Mouse (Mus musculus) midbrain, postnatal 0 days (tissue): ENCODE results near the gene Gm17555. TPM values are rescaled to one million over a fixed set of nuclear protein-coding genes. Genes with fewer than 3 reads are reported as not detected.

Experiments
- ATAC-seq: fragments of 200-750 bp; cut with Nextera tagmentation; 2 replicates; pipeline ENCODE4 v1.8.0; 2017; ENCODE audit warnings: moderate number of reproducible peaks, mild to moderate bottlenecking, moderate TSS enrichment, moderate library complexity; ENCODE audit not compliant: low FRiP score
- DNase-seq: peaks from one replicate; pipeline ENCODE4 v3.0.0-alpha.2; 2015; ENCODE audit warnings: low spot score
- H3K27ac ChIP-seq: fragments of 300-500 bp; sonication (generic); 2 replicates; pipeline ENCODE4 v1.5.1; 2014; ENCODE audit warnings: low read depth, mild to moderate bottlenecking, low read length, mixed read lengths
- H3K27me3 ChIP-seq: fragments of 300-500 bp; sonication (generic); 2 replicates; pipeline ENCODE4 v1.6.1; 2014; ENCODE audit warnings: low read length, control low read depth, mixed read lengths; ENCODE audit not compliant: insufficient read depth
- H3K36me3 ChIP-seq: fragments of 300-500 bp; sonication (generic); 2 replicates; pipeline ENCODE4 v1.6.1; 2014; ENCODE audit warnings: low read length, control low read depth, mixed read lengths; ENCODE audit not compliant: insufficient read depth
- H3K4me1 ChIP-seq: fragments of 300-500 bp; sonication (generic); 2 replicates; pipeline ENCODE4 v1.6.1; 2014; ENCODE audit warnings: mild to moderate bottlenecking, control low read depth, antibody characterized with exemption, low read length, mixed read lengths; ENCODE audit not compliant: insufficient read depth
- H3K4me2 ChIP-seq: fragments of 300-500 bp; sonication (generic); 2 replicates; pipeline ENCODE4 v1.6.1; 2014; ENCODE audit warnings: low read depth, mild to moderate bottlenecking, low read length, mixed read lengths; ENCODE audit not compliant: poor library complexity, severe bottlenecking
- H3K4me3 ChIP-seq: fragments of 300-500 bp; sonication (generic); 2 replicates; pipeline ENCODE4 v1.5.1; 2014; ENCODE audit warnings: low read depth, mild to moderate bottlenecking, low read length, moderate library complexity
- H3K9ac ChIP-seq: fragments of 300-500 bp; sonication (generic); replicated peaks from 2 replicates; pipeline ENCODE4 v1.6.1; 2014; ENCODE audit warnings: mild to moderate bottlenecking, low read length, moderate library complexity, mixed read lengths; ENCODE audit not compliant: poor library complexity, severe bottlenecking
- H3K9me3 ChIP-seq: fragments of 300-500 bp; sonication (generic); 2 replicates; pipeline ENCODE4 v1.6.1; 2016; ENCODE audit warnings: low read length, control low read depth
- CTCF ChIP-seq: IDR thresholded peaks from 2 replicates; pipeline ENCODE4 v1.5.1; 2016; ENCODE audit warnings: antibody characterized with exemption, mild to moderate bottlenecking
- WGBS: fragments of 180-500 bp; shearing (Covaris S2); extraction: QIAGEN DNeasy Blood & Tissue Kit; methylation state at CpG from one replicate; pipeline ENCODE4 v1.1.7; 2014; 5-methylcytosine and 5-hydroxymethylcytosine counted together
- polyA plus RNA-seq: library from polyadenylated mRNA; unstranded; fragments of >200 nt; fragmentation: Nextera tagmentation; extraction: Ambion mirVana; gene quantifications from 2 replicates; pipeline ENCODE4 v1.2.1, GENCODE M21; 2015
- total RNA-seq: library from RNA; depleted of rRNA; stranded (reverse); fragments of >200 nt; gene quantifications from 2 replicates; pipeline ENCODE4 v1.2.3, GENCODE M21; 2014

The Gm17555 gene
- total and polyA plus RNA-seq, 2 experiments from 2014 or later, result not detected

- Histone ChIP-seq H3K4me1 (no peaks in the 10 kb centered on the region), H3K4me2 (no peak overlapping the region), H3K9me3 (no peaks in the 10 kb centered on the region), H3K27ac (no peak overlapping the region), H3K4me3 (no peak overlapping the region), H3K9ac (no peak overlapping the region), H3K36me3 (no peaks in the 10 kb centered on the region), H3K27me3 (no peaks in the 10 kb centered on the region)
- WGBS, result 79% methylated on average over 2 of the region's 2 CpGs
- DNase-seq, result no peak
- ATAC-seq, result no peak
- TF ChIP-seq CTCF, result no peak
Measured at GRCm38 (mm10) chr2:126192129-126192528, 22.8 kb upstream of the Gm17555 start.

- whole genome bisulfite sequencing, result 81% methylated on average over 12 of the region's 12 CpGs
- H3K27me3 ChIP-seq, result no peaks in the 10 kb centered on the region
- DNase-seq, result peak; percentile 1
Measured at GRCm38 (mm10) chr2:126195631-126196356, 19.1 kb upstream of the Gm17555 start.

DNA sequence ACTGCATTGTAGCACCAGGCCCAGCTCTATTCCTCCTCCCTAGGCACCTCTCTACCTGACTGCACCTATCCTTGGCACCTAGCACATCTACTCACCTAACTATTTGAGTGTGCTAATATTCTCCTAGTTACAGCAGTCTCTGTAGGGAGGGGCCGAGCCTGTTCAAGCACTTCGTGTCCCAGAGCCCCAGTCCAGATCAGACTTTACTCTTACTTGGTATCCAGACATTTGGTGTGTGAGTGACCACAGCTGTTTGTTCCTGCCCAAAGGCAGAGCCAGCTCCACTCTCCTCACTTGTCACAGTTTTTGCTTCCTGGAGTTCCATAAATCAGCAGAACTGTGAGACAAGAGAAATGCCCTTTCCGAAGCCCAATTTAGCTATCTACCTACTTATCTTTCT lies 15.9 kb upstream of the Gm17555 start:
- Histone ChIP-seq H3K4me1 (no peaks in the 10 kb centered on the region), H3K9me3 (no peaks in the 10 kb centered on the region), H3K4me3 (no peak overlapping the region), H3K9ac (no peak overlapping the region), H3K27me3 (no peaks in the 10 kb centered on the region), H3K4me2 (no peak overlapping the region), H3K36me3 (no peaks in the 10 kb centered on the region), H3K27ac (no peak overlapping the region)
- ATAC-seq, result no peak
- no peak for TF ChIP-seq CTCF
- WGBS, result 94% methylated on average over 3 of the region's 3 CpGs
- DNase-seq, result no peak

More at GRCm38 (mm10) chr2:126195631-126196356, 19.1 kb upstream of the Gm17555 start:
- H3K36me3 ChIP-seq, result no peaks in the 10 kb centered on the region
- no peak overlapping the region for H3K9ac ChIP-seq
- no peaks in the 10 kb centered on the region for H3K4me1 ChIP-seq
- TF ChIP-seq CTCF, result no peak
- no peak overlapping the region for H3K4me3 ChIP-seq
- H3K4me2 ChIP-seq, result no peak overlapping the region
- H3K9me3 ChIP-seq, result no peaks in the 10 kb centered on the region
- no peak overlapping the region for H3K27ac ChIP-seq
- ATAC-seq, result no peak

- H3K4me1 ChIP-seq, result no peaks in the 10 kb centered on the region
- H3K4me2 ChIP-seq, result no peak overlapping the region
- H3K36me3 ChIP-seq, result no peaks in the 10 kb centered on the region
- no peak overlapping the region for H3K4me3 ChIP-seq
- H3K9me3 ChIP-seq, result no peaks in the 10 kb centered on the region
- ATAC-seq (no peak), DNase-seq (no peak)
- no peak overlapping the region for H3K27ac ChIP-seq
- TF ChIP-seq CTCF, result no peak
- WGBS, result 80% methylated on average over 6 of the region's 6 CpGs
- H3K27me3 ChIP-seq, result no peaks in the 10 kb centered on the region
- H3K9ac ChIP-seq, result no peak overlapping the region
Measured at GRCm38 (mm10) chr2:126211011-126211680, 3.8 kb upstream of the Gm17555 start.

GRCm38 (mm10) chr2:126227581-126227980 lies 12.7 kb downstream of the Gm17555 start:
- no peak overlapping the region for H3K4me2 ChIP-seq
- no peaks in the 10 kb centered on the region for H3K9me3 ChIP-seq
- no peaks in the 10 kb centered on the region for H3K36me3 ChIP-seq
- TF ChIP-seq CTCF, result no peak
- 63% methylated on average over 4 of the region's 4 CpGs for WGBS
- ATAC-seq, result no peak
- H3K27ac ChIP-seq, result no peak overlapping the region
- DNase-seq, result no peak
- no peaks in the 10 kb centered on the region for H3K4me1 ChIP-seq
- H3K27me3 ChIP-seq, result no peaks in the 10 kb centered on the region
- no peak overlapping the region for H3K9ac ChIP-seq
- no peak overlapping the region for H3K4me3 ChIP-seq

- H3K4me3 ChIP-seq, result no peak overlapping the region
- no peaks in the 10 kb centered on the region for H3K9me3 ChIP-seq
- no peak overlapping the region for H3K4me2 ChIP-seq
- ATAC-seq (no peak), DNase-seq (no peak)
- H3K27ac ChIP-seq, result no peak overlapping the region
- H3K36me3 ChIP-seq, result no peaks in the 10 kb centered on the region
- H3K9ac ChIP-seq, result no peak overlapping the region
- TF ChIP-seq CTCF, result no peak
- no peaks in the 10 kb centered on the region for H3K27me3 ChIP-seq
- WGBS, result 85% methylated on average over 1 of the region's 1 CpGs
- no peaks in the 10 kb centered on the region for H3K4me1 ChIP-seq
Measured at GRCm38 (mm10) chr2:126231731-126232130, 16.8 kb downstream of the Gm17555 start.
